Mouse (Mus musculus): ENCODE data around the gene Nav2. TPM values are rescaled to one million over a fixed set of nuclear protein-coding genes. Genes with fewer than 3 reads are reported as not detected.
A peak's percentile ranks its signal among the peaks of the same experiment; 100 is the strongest.

Gene Nav2
- polyA plus RNA-seq, 1 experiment from 2014 or later: 10.1 TPM

DNA sequence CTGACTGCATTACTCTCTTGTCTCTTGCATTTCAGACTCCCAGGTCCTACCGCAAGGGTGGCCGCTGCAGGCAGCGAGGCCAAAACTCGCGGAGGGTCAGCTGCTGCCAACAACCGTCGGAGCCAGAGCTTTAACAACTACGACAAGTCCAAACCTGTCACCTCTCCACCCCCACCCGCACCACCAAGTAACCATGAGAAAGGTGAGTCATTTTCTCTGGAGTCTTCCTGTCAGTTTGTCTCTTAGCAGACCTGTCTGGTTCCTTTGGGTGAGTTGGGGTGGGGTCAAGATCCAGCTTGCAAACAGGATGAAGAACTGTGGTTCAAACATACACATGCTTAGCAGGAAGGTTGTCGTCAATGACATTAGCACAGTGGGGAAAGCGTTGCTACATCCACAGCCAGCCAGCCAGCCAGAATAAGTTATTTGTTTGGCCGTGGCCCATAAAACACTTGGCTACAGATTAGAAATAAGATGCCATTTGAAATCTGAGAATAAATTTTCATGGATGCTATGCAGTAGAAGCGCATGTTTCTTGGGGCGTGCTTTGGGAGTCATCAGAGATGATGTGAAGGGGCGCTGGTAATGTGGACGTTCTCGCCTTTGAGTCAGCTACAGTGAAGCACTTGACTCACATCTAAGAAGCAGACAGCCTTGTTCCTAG, 511.8 kb downstream of the Nav2 start:
- H3K27ac ChIP-seq: no peak overlapping the region
- H3K27me3 ChIP-seq (ENCODE audit: insufficient read depth, low read length): no peaks in the 10 kb centered on the region
- no peaks in the 10 kb centered on the region for H3K4me1 ChIP-seq (replicated peaks; ENCODE audit: insufficient read depth, low read length)
- no peak for TF ChIP-seq CTCF (IDR thresholded peaks at IDR 0.05; ENCODE audit: low read depth)
- H3K9ac ChIP-seq (ENCODE audit: low read depth, low read length): no peak overlapping the region
- ATAC-seq (replicated peaks; ENCODE audit: low FRiP score, low read depth) (no peak), DNase-seq (ENCODE audit: low spot score) (no peak)
- no peak overlapping the region for H3K4me2 ChIP-seq (ENCODE audit: low read length)
- no peaks in the 10 kb centered on the region for H3K36me3 ChIP-seq (ENCODE audit: insufficient read depth, low read length)
- whole genome bisulfite sequencing: 63% methylated on average over 17 of the region's 17 CpGs
- H3K9me3 ChIP-seq (replicated peaks; ENCODE audit: low read length): no peaks in the 10 kb centered on the region
- no peak overlapping the region for H3K4me3 ChIP-seq (replicated peaks; ENCODE audit: low read depth, low read length)

DNA sequence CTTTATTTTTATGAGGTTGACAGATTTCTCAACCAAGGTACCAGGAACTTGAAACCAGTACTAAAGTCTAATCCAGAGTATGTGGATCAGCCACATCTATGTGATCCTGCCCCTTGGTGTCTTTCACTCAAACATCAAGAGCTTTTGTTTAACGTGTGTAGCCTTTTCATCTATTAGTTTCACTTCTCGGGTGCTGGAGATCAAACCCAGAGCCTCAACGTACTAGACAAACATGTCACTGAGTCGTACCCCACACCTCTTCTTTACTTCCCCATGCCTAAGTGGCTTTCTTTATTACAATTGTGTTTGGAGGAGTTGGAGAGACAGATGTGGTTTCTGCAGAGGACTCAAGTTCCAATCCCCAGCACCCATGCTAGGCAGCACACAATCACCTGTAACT, 512.7 kb downstream of the Nav2 start:
- no peaks in the 10 kb centered on the region for H3K27me3 ChIP-seq (ENCODE audit: insufficient read depth, low read length)
- no peaks in the 10 kb centered on the region for H3K36me3 ChIP-seq (ENCODE audit: insufficient read depth, low read length)
- no peak overlapping the region for H3K4me2 ChIP-seq (ENCODE audit: low read length)
- no peak overlapping the region for H3K27ac ChIP-seq
- TF ChIP-seq CTCF (IDR thresholded peaks at IDR 0.05; ENCODE audit: low read depth): no peak
- H3K9me3 ChIP-seq (replicated peaks; ENCODE audit: low read length): no peaks in the 10 kb centered on the region
- H3K9ac ChIP-seq (ENCODE audit: low read depth, low read length): no peak overlapping the region
- H3K4me1 ChIP-seq (replicated peaks; ENCODE audit: insufficient read depth, low read length): no peaks in the 10 kb centered on the region
- WGBS: 80% methylated on average over 4 of the region's 4 CpGs
- no peak overlapping the region for H3K4me3 ChIP-seq (replicated peaks; ENCODE audit: low read depth, low read length)
- ATAC-seq (replicated peaks; ENCODE audit: low FRiP score, low read depth) (no peak), DNase-seq (ENCODE audit: low spot score) (no peak)

DNA sequence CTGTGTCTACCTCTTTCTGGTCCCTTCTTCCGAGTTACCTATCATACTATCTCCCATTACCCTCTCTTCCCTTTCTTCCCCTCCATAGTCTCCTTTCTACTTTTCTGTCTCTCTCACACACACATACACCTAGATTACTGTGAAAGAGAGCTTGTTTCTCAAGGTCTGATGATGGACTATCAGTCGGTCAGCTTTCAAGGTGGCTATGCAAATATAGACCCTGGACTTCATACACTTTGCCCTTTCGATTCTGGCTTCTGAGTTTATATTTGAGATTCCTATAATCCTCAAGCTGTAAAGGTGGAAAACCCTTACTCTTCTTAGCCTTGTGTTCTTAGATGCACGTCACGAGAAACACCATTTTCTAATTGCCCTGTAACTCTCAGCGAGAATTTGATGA, 515.4 kb downstream of the Nav2 start:
- Histone ChIP-seq H3K4me1 (replicated peaks; ENCODE audit: insufficient read depth, low read length) (no peaks in the 10 kb centered on the region), H3K27ac (no peak overlapping the region), H3K9ac (ENCODE audit: low read depth, low read length) (no peak overlapping the region), H3K4me2 (ENCODE audit: low read length) (no peak overlapping the region), H3K4me3 (replicated peaks; ENCODE audit: low read depth, low read length) (no peak overlapping the region), H3K9me3 (replicated peaks; ENCODE audit: low read length) (no peaks in the 10 kb centered on the region), H3K27me3 (ENCODE audit: insufficient read depth, low read length) (no peaks in the 10 kb centered on the region), H3K36me3 (ENCODE audit: insufficient read depth, low read length) (no peaks in the 10 kb centered on the region)
- no peak for ATAC-seq (replicated peaks; ENCODE audit: low FRiP score, low read depth)
- DNase-seq (ENCODE audit: low spot score): no peak
- WGBS: 85% methylated on average over 6 of the region's 6 CpGs
- TF ChIP-seq CTCF (IDR thresholded peaks at IDR 0.05; ENCODE audit: low read depth): no peak

DNA sequence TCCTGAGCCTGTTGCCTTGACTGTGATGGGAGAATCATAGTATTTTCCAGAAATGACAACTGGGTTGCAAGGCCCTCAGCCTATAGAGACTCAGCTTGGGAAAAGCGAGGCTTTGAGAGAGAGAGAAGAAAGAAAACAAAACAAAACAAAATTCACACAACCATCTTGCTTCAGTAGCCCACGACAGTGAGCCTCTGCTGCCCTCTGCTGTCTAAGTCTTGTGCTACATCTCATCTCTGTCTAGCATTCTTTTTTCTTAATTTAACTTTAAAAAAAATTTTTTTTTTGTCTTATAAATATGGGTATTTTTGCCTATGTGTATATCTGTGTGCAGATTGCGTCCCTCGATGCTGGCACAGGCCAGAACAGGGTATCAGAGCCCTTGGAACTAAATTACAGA, 517.5 kb downstream of the Nav2 start:
- no peaks in the 10 kb centered on the region for H3K9me3 ChIP-seq (replicated peaks; ENCODE audit: low read length)
- TF ChIP-seq CTCF (IDR thresholded peaks at IDR 0.05; ENCODE audit: low read depth): peak; percentile 91
- 35% methylated on average over 4 of the region's 4 CpGs for WGBS
- no peak overlapping the region for H3K27ac ChIP-seq
- H3K4me3 ChIP-seq (replicated peaks; ENCODE audit: low read depth, low read length): no peak overlapping the region
- no peaks in the 10 kb centered on the region for H3K27me3 ChIP-seq (ENCODE audit: insufficient read depth, low read length)
- H3K9ac ChIP-seq (ENCODE audit: low read depth, low read length): no peak overlapping the region
- H3K36me3 ChIP-seq (ENCODE audit: insufficient read depth, low read length): no peaks in the 10 kb centered on the region
- DNase-seq (ENCODE audit: low spot score) (peak; percentile 79), ATAC-seq (replicated peaks; ENCODE audit: low FRiP score, low read depth) (no peak)
- no peaks in the 10 kb centered on the region for H3K4me1 ChIP-seq (replicated peaks; ENCODE audit: insufficient read depth, low read length)
- no peak overlapping the region for H3K4me2 ChIP-seq (ENCODE audit: low read length)

DNA sequence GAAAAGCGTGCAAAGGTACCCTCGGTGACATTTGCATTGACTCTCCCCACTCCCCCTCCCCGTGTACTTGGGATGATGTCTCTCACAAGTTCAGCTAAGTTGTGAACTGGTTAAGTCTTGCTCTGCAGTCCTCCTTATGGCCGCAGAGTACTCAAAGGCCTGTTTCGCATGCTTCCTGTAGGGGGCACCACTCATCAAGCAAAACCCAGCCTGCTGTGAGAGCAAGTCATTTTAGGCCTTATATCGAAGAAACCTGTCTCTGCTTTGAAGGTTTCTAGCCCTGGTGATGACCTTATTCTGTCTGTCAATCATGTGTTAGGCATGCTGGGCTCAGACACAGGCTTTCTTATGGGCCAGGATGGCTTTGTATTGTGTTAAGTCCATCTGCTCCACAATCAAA, 519.3 kb downstream of the Nav2 start:
- Histone ChIP-seq H3K4me1 (replicated peaks; ENCODE audit: insufficient read depth, low read length) (no peaks in the 10 kb centered on the region), H3K36me3 (ENCODE audit: insufficient read depth, low read length) (no peaks in the 10 kb centered on the region), H3K4me3 (replicated peaks; ENCODE audit: low read depth, low read length) (no peak overlapping the region), H3K27ac (no peak overlapping the region), H3K9ac (ENCODE audit: low read depth, low read length) (no peak overlapping the region), H3K9me3 (replicated peaks; ENCODE audit: low read length) (no peaks in the 10 kb centered on the region), H3K27me3 (ENCODE audit: insufficient read depth, low read length) (no peaks in the 10 kb centered on the region), H3K4me2 (ENCODE audit: low read length) (no peak overlapping the region)
- 43% methylated on average over 6 of the region's 6 CpGs for WGBS
- DNase-seq (ENCODE audit: low spot score) (peak; percentile 70), ATAC-seq (replicated peaks; ENCODE audit: low FRiP score, low read depth) (no peak)
- TF ChIP-seq CTCF (IDR thresholded peaks at IDR 0.05; ENCODE audit: low read depth): peak; percentile 75

DNA sequence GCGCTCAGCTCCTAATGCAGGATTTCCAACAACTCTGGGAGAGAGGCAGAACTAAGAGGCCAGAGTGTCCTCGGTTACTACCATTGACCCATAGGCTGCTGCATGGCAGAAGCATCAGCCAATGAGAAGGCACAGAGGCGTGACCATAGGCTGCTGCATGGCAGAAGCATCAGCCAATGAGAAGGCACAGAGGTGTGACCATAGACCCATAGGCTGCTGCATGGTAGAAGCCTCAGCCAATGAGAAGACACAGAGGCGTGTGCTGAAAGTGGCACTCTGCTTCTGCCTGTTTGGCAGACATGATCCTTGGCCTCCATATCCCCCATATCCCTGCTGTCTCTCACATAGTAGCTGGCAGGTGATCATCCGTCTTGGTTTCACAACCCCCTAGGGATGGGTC, 520.4 kb downstream of the Nav2 start:
- Histone ChIP-seq H3K4me2 (ENCODE audit: low read length) (no peak overlapping the region), H3K27me3 (ENCODE audit: insufficient read depth, low read length) (no peaks in the 10 kb centered on the region), H3K4me3 (replicated peaks; ENCODE audit: low read depth, low read length) (no peak overlapping the region), H3K9ac (ENCODE audit: low read depth, low read length) (no peak overlapping the region), H3K4me1 (replicated peaks; ENCODE audit: insufficient read depth, low read length) (no peaks in the 10 kb centered on the region), H3K27ac (no peak overlapping the region), H3K36me3 (ENCODE audit: insufficient read depth, low read length) (no peaks in the 10 kb centered on the region), H3K9me3 (replicated peaks; ENCODE audit: low read length) (no peaks in the 10 kb centered on the region)
- TF ChIP-seq CTCF (IDR thresholded peaks at IDR 0.05; ENCODE audit: low read depth): no peak
- ATAC-seq (replicated peaks; ENCODE audit: low FRiP score, low read depth) (0 out of 2 replicates have a peak, but pooled peaks have one; percentile 58), DNase-seq (ENCODE audit: low spot score) (no peak)
- 69% methylated on average over 5 of the region's 5 CpGs for WGBS

DNA sequence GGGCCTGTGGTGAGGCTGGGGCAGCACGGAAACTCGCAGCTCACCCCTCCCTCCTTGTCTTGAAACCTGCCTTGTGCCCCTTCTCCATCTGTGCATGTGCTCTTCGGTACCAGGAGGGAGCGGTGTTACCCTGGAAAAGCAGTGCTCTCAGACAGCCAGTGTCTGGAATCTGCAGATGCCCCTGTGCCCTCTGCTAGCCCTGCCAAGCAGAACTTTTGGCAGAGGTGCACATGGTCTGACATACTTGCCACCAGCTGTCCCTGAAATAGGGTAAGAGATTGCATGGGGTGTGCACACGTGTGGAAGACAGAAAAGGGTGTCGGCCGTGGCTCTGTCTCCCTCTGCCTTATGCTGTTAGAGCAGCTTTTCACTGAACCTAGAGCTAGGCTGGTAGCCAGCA, 522.3 kb downstream of the Nav2 start:
- no peak overlapping the region for H3K4me2 ChIP-seq (ENCODE audit: low read length)
- TF ChIP-seq CTCF (IDR thresholded peaks at IDR 0.05; ENCODE audit: low read depth): no peak
- WGBS: 89% methylated on average over 7 of the region's 7 CpGs

More for the DNA sequence above, 522.3 kb downstream of the Nav2 start:
- no peaks in the 10 kb centered on the region for H3K9me3 ChIP-seq (replicated peaks; ENCODE audit: low read length)
- no peak overlapping the region for H3K4me3 ChIP-seq (replicated peaks; ENCODE audit: low read depth, low read length)
- no peak overlapping the region for H3K27ac ChIP-seq
- no peak for ATAC-seq (replicated peaks; ENCODE audit: low FRiP score, low read depth)
- H3K36me3 ChIP-seq (ENCODE audit: insufficient read depth, low read length): no peaks in the 10 kb centered on the region
- H3K27me3 ChIP-seq (ENCODE audit: insufficient read depth, low read length): no peaks in the 10 kb centered on the region
- no peak for DNase-seq (ENCODE audit: low spot score)
- H3K4me1 ChIP-seq (replicated peaks; ENCODE audit: insufficient read depth, low read length): no peaks in the 10 kb centered on the region
- H3K9ac ChIP-seq (ENCODE audit: low read depth, low read length): no peak overlapping the region
